Mouse (Mus musculus) heart, embryonic 10.5 days (tissue): ENCODE measurements around the gene Olfr1342. TPM values are rescaled to one million over a fixed set of nuclear protein-coding genes. Genes with fewer than 3 reads are reported as not detected.

Experiments
- DNase-seq: peaks from one replicate; pipeline ENCODE4 v3.0.0-alpha.2; 2017; ENCODE audit warnings: low spot score
- H3K27ac ChIP-seq: fragments of 300-500 bp; sonication (generic); 2 replicates; pipeline ENCODE4 v1.5.1; 2016; ENCODE audit warnings: mild to moderate bottlenecking
- H3K27me3 ChIP-seq: fragments of 300-500 bp; sonication (generic); 2 replicates; pipeline ENCODE4 v1.6.1; 2016; ENCODE audit warnings: mild to moderate bottlenecking; ENCODE audit not compliant: poor library complexity, insufficient read depth, severe bottlenecking
- H3K36me3 ChIP-seq: fragments of 300-500 bp; sonication (generic); 2 replicates; pipeline ENCODE4 v1.6.1; 2016; ENCODE audit warnings: mild to moderate bottlenecking, moderate library complexity
- H3K4me1 ChIP-seq: fragments of 300-500 bp; sonication (generic); 2 replicates; pipeline ENCODE4 v1.6.1; 2016; ENCODE audit warnings: mild to moderate bottlenecking
- H3K4me3 ChIP-seq: fragments of 300-500 bp; sonication (generic); 2 replicates; pipeline ENCODE4 v1.5.1; 2016; ENCODE audit warnings: mild to moderate bottlenecking, moderate library complexity
- H3K9me3 ChIP-seq: fragments of 300-500 bp; sonication (generic); 2 replicates; pipeline ENCODE4 v1.6.1; 2016; ENCODE audit warnings: mild to moderate bottlenecking, moderate library complexity
- WGBS: fragments of 180-500 bp; shearing (Covaris S2); methylation state at CpG from one replicate; pipeline ENCODE4 v1.1.7; 2016; 5-methylcytosine and 5-hydroxymethylcytosine counted together
- polyA plus RNA-seq: library from polyadenylated mRNA; unstranded; fragments of >200 nt; fragmentation: Nextera tagmentation; extraction: Ambion mirVana; gene quantifications from 2 replicates; pipeline ENCODE4 v1.2.1, GENCODE M21; 2016

Olfr1342 gene
- polyA plus RNA-seq = not detected in 2 replicates

GRCm38 (mm10) chr4:118692412-118692973 is at the start of gene Olfr1342:
TSS of gene Olfr1342 (minus strand) at chr4:118692756.
- 0 out of 2 replicates have a peak, but pooled peaks cover 6% of the 10 kb centered on the region for H3K27me3 ChIP-seq
- no peak within 1 kb of the TSS for H3K4me3 ChIP-seq
- WGBS = 54% methylated on average over 12 of the region's 12 CpGs
- H3K4me1 ChIP-seq = no peaks in the 10 kb centered on the region
- no peaks in the 10 kb centered on the region for H3K9me3 ChIP-seq
- no peaks in the 10 kb centered on the region for H3K36me3 ChIP-seq
- DNase-seq = peak; percentile 64
- no peak within 1 kb of the TSS for H3K27ac ChIP-seq

GRCm38 (mm10) chr4:118741881-118742280 is 49.3 kb upstream of the Olfr1342 start:
- Histone ChIP-seq H3K4me1 (no peaks in the 10 kb centered on the region), H3K9me3 (no peaks in the 10 kb centered on the region), H3K27me3 (peaks cover 28% of the 10 kb centered on the region), H3K36me3 (no peaks in the 10 kb centered on the region), H3K27ac (no peak overlapping the region), H3K4me3 (peak overlapping the region; percentile 5; the same call in 1 of the 2 replicates)
- DNase-seq = no peak
- WGBS = 4% methylated on average over 16 of the region's 16 CpGs

DNA sequence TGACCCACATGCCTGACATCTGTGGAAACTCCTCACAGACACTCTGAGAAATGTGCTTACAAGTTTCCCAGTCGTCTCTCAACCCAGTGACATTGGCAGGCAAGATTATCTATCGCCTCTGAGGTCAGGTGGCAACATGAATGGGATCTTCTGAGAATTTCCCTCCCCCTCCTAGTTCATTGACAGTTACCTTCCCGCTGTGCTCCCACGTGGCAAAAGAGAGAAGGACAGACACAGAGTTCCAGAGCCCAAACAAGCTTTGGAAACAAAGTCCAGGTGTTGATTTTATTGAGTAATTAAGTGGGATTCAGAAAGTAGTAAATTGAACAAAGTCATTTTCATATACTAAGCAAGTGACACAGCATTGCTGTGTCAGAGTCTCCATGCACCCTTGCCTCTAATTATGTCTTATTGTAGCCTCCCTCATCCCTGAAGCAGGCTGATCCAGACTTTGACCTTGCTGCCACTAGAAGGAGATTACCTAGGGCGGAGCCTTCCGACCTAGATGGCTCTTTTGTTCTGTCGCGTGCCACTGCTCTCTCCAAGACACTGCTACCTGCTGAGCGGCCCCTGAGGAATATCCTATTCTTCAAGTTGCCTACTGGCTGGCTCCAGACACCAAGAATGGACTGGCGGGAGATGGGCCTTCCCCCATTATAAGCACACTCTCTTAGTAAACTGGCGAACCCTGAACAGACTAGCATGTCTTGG is 48.6 kb upstream of the Olfr1342 start:
- H3K27ac ChIP-seq = no peak overlapping the region
- no peaks in the 10 kb centered on the region for H3K36me3 ChIP-seq
- H3K9me3 ChIP-seq = no peaks in the 10 kb centered on the region
- no peak for DNase-seq
- 4% methylated on average over 11 of the region's 11 CpGs for WGBS
- H3K4me1 ChIP-seq = no peaks in the 10 kb centered on the region
- peak overlapping the region; percentile 5; the same call in 1 of the 2 replicates for H3K4me3 ChIP-seq
- peaks cover 28% of the 10 kb centered on the region for H3K27me3 ChIP-seq

DNA sequence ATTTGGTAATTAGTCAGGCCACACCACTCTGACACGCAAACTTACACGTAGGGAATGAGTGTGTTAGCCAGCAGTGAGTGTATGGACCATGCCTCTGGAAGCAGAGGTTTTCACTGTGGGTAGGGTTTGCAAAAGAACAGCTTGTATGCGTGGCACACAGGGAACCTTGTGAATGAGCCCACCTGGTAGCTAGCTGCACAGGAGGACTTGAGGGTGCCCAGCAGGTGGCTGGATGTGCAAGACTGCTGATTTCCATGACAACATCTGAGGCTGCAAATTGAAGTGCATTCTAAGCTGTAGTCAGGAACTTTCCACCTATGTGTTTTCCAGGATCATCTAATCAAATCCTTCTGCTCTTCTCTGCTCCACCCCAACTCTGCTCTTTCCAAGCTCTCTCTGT is 47.0 kb upstream of the Olfr1342 start:
- Histone ChIP-seq H3K36me3 (no peaks in the 10 kb centered on the region), H3K27ac (no peak overlapping the region), H3K9me3 (no peaks in the 10 kb centered on the region), H3K27me3 (peaks cover 28% of the 10 kb centered on the region), H3K4me1 (no peaks in the 10 kb centered on the region), H3K4me3 (no peak overlapping the region)
- 54% methylated on average over 3 of the region's 3 CpGs for WGBS
- DNase-seq = no peak

DNA sequence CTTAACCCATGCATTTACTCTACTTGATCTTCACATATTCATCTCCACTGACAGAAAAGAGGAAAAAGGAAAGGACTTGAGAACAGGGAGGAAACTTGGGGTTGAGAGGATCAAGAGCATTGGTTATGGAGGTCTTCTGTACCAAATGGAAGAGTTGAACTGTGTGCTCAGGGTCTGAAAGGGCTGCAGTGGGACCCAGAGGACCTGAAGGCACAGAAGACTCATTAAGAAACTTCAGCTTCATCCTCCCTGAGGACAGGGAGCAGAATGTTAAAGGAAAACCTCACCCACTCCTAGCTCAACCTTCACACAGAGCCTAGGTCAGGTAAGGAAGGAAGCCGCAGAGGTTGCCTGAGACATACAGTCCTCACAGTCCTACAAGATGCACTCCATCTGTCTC is 39.3 kb upstream of the Olfr1342 start, which contains the start of gene Olfr1339:
Gene Olfr1339 (plus strand): TSS at position 301 of the 400 bp plus-strand sequence.
- Histone ChIP-seq H3K27me3 (no peaks in the 10 kb centered on the region), H3K9me3 (no peaks in the 10 kb centered on the region), H3K36me3 (no peaks in the 10 kb centered on the region), H3K4me3 (no peak within 1 kb of the TSS), H3K4me1 (no peaks in the 10 kb centered on the region), H3K27ac (no peak within 1 kb of the TSS)
- 94% methylated on average over 1 of the region's 1 CpGs for WGBS
- no peak for DNase-seq

- no peaks in the 10 kb centered on the region for H3K9me3 ChIP-seq
- WGBS = 53% methylated on average over 10 of the region's 10 CpGs
- DNase-seq = peak; percentile 67
- H3K36me3 ChIP-seq = no peaks in the 10 kb centered on the region
- H3K27me3 ChIP-seq = no peaks in the 10 kb centered on the region
- no peak overlapping the region for H3K4me3 ChIP-seq
- no peaks in the 10 kb centered on the region for H3K4me1 ChIP-seq
- no peak overlapping the region for H3K27ac ChIP-seq
Observed at GRCm38 (mm10) chr4:118721742-118722483, 29.4 kb upstream of the Olfr1342 start.

GRCm38 (mm10) chr4:118719838-118720237 is 27.3 kb upstream of the Olfr1342 start, which contains the start of gene Olfr1340:
TSS of gene Olfr1340 (plus strand) at chr4:118720138.
- H3K4me3 ChIP-seq = no peak within 1 kb of the TSS
- H3K4me1 ChIP-seq = no peaks in the 10 kb centered on the region
- H3K27me3 ChIP-seq = no peaks in the 10 kb centered on the region
- H3K9me3 ChIP-seq = no peaks in the 10 kb centered on the region
- H3K27ac ChIP-seq = no peak within 1 kb of the TSS
- no peak for DNase-seq
- H3K36me3 ChIP-seq = no peaks in the 10 kb centered on the region

DNA sequence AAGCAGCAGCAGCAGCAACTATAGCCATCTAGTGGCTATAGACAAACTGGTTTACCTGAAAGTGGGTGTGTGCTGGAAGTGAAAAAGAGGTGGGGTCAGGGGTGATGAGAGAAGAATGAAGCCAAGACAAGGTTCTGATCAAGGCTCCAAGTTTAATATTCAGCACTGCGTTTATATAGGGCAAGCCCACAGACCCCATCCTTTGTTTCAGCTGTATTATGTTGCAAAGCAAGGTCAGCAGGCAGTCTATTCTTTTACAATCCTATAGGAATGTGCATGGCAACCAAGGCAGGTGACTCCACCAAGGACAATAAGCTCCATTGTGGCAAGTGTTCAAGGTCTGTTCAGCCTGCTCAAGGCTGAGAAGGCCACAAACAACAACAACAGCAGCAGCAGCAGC is 19.1 kb upstream of the Olfr1342 start:
- Histone ChIP-seq H3K9me3 (no peaks in the 10 kb centered on the region), H3K27me3 (no peaks in the 10 kb centered on the region), H3K27ac (no peak overlapping the region), H3K36me3 (no peaks in the 10 kb centered on the region), H3K4me1 (no peaks in the 10 kb centered on the region), H3K4me3 (no peak overlapping the region)
- DNase-seq = no peak
- 62% methylated on average over 1 of the region's 1 CpGs for WGBS

DNA sequence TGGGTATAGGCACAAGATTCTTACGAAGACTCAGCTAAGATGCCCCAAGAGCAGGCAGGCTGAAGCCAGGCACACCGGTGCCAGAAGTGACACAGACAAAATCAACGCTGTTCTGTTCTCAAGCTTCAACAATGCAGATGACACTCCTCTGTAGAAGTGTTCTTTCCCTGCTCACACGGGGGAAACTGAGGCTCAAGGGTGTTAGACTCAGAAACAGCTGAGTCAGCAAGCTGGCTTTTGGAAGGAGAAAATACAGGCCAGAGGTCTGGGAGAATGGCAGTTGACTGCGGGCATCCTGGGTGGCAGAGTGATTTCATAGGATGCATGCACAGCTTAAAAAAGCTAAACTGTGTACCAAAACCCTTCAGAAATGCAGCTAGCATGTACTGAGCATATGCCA is 15.5 kb upstream of the Olfr1342 start:
- Histone ChIP-seq H3K4me3 (no peak overlapping the region), H3K27ac (no peak overlapping the region), H3K4me1 (no peaks in the 10 kb centered on the region), H3K36me3 (no peaks in the 10 kb centered on the region), H3K9me3 (no peaks in the 10 kb centered on the region), H3K27me3 (no peaks in the 10 kb centered on the region)
- DNase-seq = peak; percentile 65
- 73% methylated on average over 5 of the region's 5 CpGs for WGBS

DNA sequence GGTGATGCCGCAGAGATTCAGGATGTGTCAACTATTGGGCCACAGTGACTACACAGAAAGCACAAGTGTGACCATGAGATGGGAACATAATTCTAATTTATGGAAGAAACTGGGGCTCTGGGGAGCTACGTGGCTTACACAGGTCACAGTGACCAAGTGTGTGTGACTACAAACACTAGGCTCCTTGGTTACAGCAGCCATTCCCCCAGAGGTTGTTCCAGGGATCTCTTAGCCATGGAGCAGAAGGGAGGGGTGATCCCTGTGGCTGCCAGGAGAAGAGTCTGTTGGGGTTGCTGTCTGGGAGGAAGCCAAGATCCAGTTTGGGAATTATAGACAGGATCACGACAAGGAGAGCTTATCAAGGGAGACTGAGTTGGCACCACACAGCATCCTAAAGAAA is 10.7 kb upstream of the Olfr1342 start, which contains the start of gene Olfr1341:
Gene Olfr1341 (plus strand): TSS at position 301 of the 400 bp plus-strand sequence.
- WGBS = 66% methylated on average over 3 of the region's 3 CpGs
- Histone ChIP-seq H3K4me3 (no peak within 1 kb of the TSS), H3K27ac (no peak within 1 kb of the TSS), H3K27me3 (no peaks in the 10 kb centered on the region), H3K36me3 (no peaks in the 10 kb centered on the region), H3K4me1 (no peaks in the 10 kb centered on the region), H3K9me3 (no peaks in the 10 kb centered on the region)
- peak; percentile 19 for DNase-seq

DNA sequence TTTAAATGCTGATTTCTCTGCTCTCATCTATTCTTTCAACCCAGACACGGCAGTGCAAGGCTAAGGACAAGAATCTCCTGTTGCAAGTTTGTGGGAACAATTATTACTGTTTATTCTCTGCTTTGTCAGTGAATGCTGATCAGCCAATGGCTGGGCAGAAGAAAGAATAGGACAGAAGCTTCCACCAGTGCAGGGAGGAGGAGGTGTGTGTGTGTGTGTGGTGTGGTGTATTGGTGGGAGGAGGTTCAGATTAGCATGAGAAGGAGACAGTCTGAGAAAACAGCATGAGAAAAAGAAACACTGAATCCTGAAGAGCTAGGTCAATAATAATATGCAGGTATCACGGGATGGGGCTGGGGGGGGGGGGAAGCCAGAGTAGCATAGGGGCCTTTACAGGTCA is 1.3 kb upstream of the Olfr1342 start:
- Histone ChIP-seq H3K4me3 (no peak overlapping the region), H3K4me1 (no peaks in the 10 kb centered on the region), H3K36me3 (no peaks in the 10 kb centered on the region), H3K27ac (no peak overlapping the region), H3K9me3 (no peaks in the 10 kb centered on the region), H3K27me3 (0 out of 2 replicates have a peak, but pooled peaks cover 6% of the 10 kb centered on the region)
- peak; percentile 31 for DNase-seq
- WGBS = 59% methylated on average over 2 of the region's 2 CpGs

DNA sequence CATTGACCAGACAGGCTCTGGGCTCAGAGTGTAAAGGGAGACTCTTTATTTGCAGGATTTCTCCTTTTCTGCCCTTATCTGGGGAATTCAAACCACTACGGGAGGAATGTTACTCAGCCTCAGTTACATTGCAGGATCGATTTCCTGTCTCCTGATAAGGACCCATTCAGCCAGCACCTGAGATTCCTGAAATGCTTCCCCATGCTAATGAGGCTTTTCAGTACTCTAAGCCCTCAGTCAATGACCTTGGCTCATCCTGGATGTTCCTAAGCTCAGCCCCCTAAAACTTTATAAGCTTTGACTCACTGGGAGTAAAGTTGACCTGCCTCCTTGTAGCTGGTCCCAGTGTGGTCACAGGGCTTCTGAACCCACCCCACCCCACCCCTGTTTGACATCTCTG is 5.5 kb downstream of the Olfr1342 start:
- no peaks in the 10 kb centered on the region for H3K36me3 ChIP-seq
- H3K27me3 ChIP-seq = 0 out of 2 replicates have a peak, but pooled peaks cover 5% of the 10 kb centered on the region
- H3K4me1 ChIP-seq = peaks cover 6% of the 10 kb centered on the region; the same call in 1 of the 2 replicates
- H3K4me3 ChIP-seq = no peak overlapping the region
- 14% methylated on average over 2 of the region's 2 CpGs for WGBS
- no peaks in the 10 kb centered on the region for H3K9me3 ChIP-seq
- H3K27ac ChIP-seq = no peak overlapping the region
- no peak for DNase-seq

- Histone ChIP-seq H3K4me3 (no peak within 1 kb of the TSS), H3K4me1 (no peaks in the 10 kb centered on the region), H3K36me3 (no peaks in the 10 kb centered on the region), H3K27me3 (no peaks in the 10 kb centered on the region), H3K9me3 (no peaks in the 10 kb centered on the region), H3K27ac (no peak within 1 kb of the TSS)
- DNase-seq = no peak
Observed at GRCm38 (mm10) chr4:118658652-118659051, 33.9 kb downstream of the Olfr1342 start, which contains the start of gene Olfr62. TSS of gene Olfr62 (plus strand) at chr4:118658952.
